Mouse (Mus musculus) cortical plate, adult 2 months (tissue): ENCODE results near the gene Prss22. TPM values are rescaled to one million over a fixed set of nuclear protein-coding genes. Genes with fewer than 3 reads are reported as not detected.

Experiments
- H3K27ac ChIP-seq: fragments of 200-500 bp; 2 replicates; pipeline ENCODE4 v1.5.1; 2012; ENCODE audit warnings: low read length, control low read depth, inconsistent platforms; ENCODE audit not compliant: insufficient read depth
- H3K4me1 ChIP-seq: fragments of 200-500 bp; 2 replicates; pipeline ENCODE4 v1.6.1; 2011; ENCODE audit warnings: low read length; ENCODE audit not compliant: control insufficient read depth, insufficient read depth
- H3K4me3 ChIP-seq: fragments of 200-500 bp; 2 replicates; pipeline ENCODE4 v1.5.1; 2011; ENCODE audit warnings: mild to moderate bottlenecking, low read length, control low read depth; ENCODE audit not compliant: insufficient read depth
- CTCF ChIP-seq: fragments of 200-500 bp; IDR thresholded peaks from 2 replicates; pipeline ENCODE4 v1.5.1; 2011; ENCODE audit warnings: mild to moderate bottlenecking, control low read depth, low read length; ENCODE audit not compliant: insufficient read depth; ENCODE audit errors: extremely low read depth
- POLR2A ChIP-seq: fragments of 200-500 bp; IDR thresholded peaks from 2 replicates; pipeline ENCODE4 v1.6.1; 2011; ENCODE audit warnings: mild to moderate bottlenecking, low read length, control low read depth; ENCODE audit not compliant: insufficient read depth; ENCODE audit errors: extremely low read depth
- polyA plus RNA-seq: library from polyadenylated mRNA; depleted of rRNA; stranded (reverse); fragments of >200 nt; gene quantifications from 2 replicates; pipeline ENCODE4 v1.2.3, GENCODE M21; 2012

Prss22 gene
- polyA plus RNA-seq, 1 experiment, result 1.7 TPM

DNA sequence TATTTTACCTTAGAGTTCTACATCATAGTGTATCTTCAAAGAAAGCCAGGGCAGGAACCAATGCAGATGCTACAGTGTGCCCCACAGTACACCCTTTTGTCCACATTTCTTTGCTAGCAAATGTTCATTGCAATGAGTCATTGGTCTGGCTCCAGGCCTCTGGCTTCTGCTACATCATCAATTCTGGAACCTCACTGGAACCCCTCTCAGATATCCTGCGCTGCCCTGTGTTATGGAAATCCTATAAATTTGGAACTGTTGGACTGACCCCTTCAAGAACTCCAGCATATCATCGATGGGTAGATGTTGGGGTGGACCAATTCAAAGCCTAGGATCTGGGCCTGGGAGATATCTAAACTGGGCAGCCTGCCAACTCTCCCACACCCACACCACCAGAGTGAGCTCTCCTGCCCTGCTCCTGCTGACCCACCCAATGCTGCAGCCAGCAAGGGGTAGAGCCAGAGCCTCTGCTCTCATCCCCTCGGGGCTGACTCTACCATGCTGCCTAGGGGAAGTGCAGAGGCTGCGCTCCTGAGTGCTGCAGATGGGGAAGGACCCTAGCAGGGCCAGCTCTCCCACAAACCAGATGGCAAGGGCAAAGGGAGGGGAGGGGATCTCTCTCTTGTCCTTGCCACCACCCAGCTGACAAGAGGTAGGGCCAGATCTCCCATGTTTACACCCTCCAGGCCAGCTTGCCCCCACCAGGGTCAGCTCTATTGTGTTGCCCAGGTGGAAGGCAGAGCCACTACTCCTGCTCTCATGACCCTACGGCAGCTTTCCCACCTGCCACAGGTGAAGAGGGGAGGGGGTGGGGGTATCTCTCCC, 23.7 kb upstream of the Prss22 start:
- TF ChIP-seq POLR2A (no peak), CTCF (no peak)
- Histone ChIP-seq H3K4me1 (0 out of 2 replicates have a peak, but pooled peaks cover 2% of the 10 kb centered on the region), H3K27ac (no peak overlapping the region), H3K4me3 (no peak overlapping the region)

DNA sequence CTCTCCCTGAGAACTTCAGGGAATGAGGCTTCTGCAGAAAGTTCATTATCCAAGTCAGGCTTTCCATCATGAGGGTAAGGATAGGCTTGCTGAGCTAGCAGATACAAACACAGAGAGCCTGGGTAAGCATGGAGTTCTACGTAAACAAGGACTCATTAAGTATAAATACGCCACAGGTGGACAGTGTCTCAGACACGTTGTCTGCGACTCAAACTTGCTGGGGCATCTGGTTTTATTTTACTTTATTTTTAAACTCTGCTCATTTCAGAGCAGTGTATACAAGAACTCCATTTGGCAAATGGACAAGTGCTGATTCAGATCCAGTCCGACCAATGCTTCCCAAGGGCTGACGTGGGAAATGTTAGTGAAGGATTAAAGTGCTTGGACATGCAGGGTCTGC, 22.8 kb upstream of the Prss22 start:
- TF ChIP-seq POLR2A, result no peak
- no peak for TF ChIP-seq CTCF
- 0 out of 2 replicates have a peak, but pooled peaks cover 2% of the 10 kb centered on the region for H3K4me1 ChIP-seq
- no peak overlapping the region for H3K4me3 ChIP-seq
- H3K27ac ChIP-seq, result no peak overlapping the region

DNA sequence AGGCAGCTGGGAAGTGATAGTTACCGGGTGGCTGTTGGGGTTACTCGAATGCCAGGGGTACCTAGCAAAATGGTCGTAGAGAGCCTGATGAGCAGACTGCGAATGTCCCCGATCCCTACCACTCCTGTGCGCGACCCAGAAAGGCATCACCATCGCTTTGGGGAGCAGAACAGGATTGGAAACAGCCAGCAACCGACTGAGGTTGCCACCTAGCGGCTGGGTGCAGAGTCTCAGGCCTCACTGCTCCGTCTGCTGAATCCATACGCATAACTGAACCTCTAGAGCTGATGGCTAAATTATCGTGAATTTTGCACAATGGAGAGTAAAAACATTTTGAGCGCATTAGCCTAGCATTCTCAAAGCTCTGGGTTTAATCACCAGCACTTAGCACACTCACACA, 17.8 kb upstream of the Prss22 start:
- H3K27ac ChIP-seq, result no peak overlapping the region
- no peaks in the 10 kb centered on the region for H3K4me1 ChIP-seq
- H3K4me3 ChIP-seq, result no peak overlapping the region
- TF ChIP-seq POLR2A, result no peak
- peak; percentile 54 for TF ChIP-seq CTCF

DNA sequence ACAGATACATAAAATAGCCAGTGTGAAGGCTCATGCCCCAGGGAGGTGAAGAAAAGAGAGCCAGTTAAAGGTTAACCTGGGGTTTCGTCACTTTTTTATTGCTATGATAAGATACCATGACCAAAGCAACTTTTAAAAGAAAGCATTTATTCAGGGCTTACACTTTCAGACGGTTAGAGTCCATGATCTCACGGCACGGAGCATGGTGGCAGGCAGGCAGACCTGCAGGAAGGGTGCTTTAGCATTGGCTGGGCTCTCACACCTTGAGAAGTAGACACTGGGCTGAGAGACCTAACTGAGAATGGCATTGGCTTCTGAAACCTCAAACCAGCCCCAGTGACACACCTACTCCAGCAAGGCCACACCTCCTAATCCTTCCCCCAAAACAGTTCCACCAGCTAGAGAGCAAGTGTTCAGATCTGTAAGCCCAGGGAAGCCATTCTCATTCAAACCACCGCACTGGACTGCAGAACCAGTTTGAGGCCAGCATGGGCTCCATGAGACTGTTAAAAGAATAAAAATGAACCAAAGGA, 16.6 kb upstream of the Prss22 start:
- no peak overlapping the region for H3K27ac ChIP-seq
- H3K4me1 ChIP-seq, result no peaks in the 10 kb centered on the region
- TF ChIP-seq POLR2A (no peak), CTCF (no peak)
- no peak overlapping the region for H3K4me3 ChIP-seq

DNA sequence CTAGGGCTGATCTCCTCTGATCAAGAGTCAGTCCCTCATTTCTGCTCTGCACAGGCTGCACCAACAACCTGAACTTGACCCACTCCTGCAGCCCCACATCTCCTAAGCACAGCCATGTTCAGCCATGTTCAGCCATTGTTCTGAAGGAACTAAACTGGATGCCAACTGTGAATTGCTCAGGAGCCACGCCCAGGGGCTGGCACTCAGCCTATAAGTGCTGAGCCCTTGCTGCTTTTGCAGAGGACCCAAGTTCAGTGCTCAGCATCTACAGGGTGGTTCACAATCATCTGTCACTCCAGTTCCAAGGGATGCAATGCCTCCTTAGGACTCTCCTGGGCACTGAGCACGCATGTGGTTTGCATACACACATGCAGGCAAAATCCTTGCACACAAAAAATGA, 15.0 kb upstream of the Prss22 start:
- Histone ChIP-seq H3K4me1 (no peaks in the 10 kb centered on the region), H3K27ac (no peak overlapping the region), H3K4me3 (no peak overlapping the region)
- TF ChIP-seq POLR2A (no peak), CTCF (no peak)

DNA sequence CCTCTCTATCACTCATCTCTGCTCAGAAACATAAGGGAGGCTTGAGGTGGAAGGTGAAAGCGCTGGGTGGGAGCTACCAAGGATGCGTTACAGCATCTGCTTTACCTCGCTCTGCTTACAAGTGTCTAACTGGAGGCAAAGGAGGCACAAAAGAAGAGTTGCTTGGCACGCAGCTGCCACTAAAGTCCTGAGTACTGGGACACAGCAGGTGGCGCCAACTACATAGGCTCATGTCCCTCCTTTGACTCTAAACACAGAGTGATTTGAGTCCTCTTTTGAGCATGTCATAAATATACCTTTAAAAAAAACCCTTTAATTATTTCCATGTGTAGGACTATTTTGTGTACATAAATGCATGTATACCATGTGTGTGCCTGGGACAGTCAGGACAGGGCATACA, 11.7 kb upstream of the Prss22 start:
- TF ChIP-seq CTCF, result 0 out of 2 replicates have a peak, but pooled peaks have one; percentile 9
- TF ChIP-seq POLR2A, result no peak
- no peaks in the 10 kb centered on the region for H3K4me1 ChIP-seq
- no peak overlapping the region for H3K4me3 ChIP-seq
- no peak overlapping the region for H3K27ac ChIP-seq

DNA sequence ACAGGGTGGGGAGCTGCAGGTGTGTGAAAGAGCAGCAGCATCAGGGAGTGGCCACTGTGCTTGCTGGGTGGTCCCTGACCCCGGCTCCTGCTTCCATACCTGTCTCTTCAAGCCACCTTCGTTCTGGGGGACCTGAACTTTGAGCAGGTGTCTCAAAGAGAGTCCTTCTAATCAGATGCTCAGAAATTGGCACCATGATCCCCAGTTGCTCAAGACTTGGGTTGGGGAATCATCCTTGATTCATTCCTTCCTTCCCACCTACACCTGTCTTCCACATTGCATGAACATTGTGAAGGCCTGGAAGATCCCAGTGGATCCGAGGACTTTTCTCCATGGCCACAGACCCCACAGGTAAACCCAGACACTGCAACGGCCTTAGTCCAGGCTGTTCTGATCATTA, 10.2 kb upstream of the Prss22 start:
- no peak for TF ChIP-seq CTCF
- TF ChIP-seq POLR2A, result no peak
- Histone ChIP-seq H3K27ac (no peak overlapping the region), H3K4me3 (no peak overlapping the region), H3K4me1 (no peaks in the 10 kb centered on the region)

DNA sequence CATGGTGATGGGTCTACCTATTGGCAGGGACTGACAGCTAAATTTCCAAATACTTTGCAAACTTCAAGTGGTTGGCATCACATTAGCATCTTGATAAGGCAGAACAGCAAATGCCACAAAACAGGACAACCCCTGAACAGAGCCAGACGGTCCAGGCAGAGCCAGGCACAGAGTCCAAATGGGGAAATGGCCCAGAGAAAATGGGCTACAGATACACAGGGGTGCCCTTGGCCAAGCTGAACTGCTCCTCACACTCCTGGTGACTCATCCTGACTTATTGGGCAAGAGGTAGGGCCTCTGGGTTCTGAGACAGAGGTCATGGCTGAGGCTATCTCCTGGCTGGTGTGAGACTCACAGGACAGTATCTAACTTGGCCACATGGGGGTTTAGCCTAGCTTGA, 9.5 kb upstream of the Prss22 start:
- TF ChIP-seq CTCF, result no peak
- TF ChIP-seq POLR2A, result no peak
- Histone ChIP-seq H3K4me1 (no peaks in the 10 kb centered on the region), H3K27ac (no peak overlapping the region), H3K4me3 (no peak overlapping the region)

DNA sequence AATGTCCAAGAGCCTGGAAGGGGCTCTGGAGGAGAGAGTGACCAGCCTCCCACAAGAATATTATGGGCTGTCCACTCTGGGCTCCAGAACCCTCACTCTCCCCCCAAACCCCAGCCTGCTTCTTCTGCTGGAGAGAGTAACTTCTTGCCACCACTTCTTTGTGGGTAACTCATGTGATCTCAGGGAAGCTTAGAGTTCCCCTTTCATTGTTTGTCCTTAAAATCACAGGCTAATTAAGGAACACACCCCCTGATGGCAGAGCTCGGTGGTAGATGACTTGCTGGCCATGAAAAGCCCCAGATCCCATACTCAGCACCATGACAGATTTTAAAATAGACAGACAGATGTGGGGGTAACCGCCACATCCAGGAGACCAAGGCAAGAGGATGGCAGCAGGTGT, 9.0 kb upstream of the Prss22 start:
- no peak overlapping the region for H3K4me3 ChIP-seq
- TF ChIP-seq POLR2A (no peak), CTCF (no peak)
- no peaks in the 10 kb centered on the region for H3K4me1 ChIP-seq
- no peak overlapping the region for H3K27ac ChIP-seq

DNA sequence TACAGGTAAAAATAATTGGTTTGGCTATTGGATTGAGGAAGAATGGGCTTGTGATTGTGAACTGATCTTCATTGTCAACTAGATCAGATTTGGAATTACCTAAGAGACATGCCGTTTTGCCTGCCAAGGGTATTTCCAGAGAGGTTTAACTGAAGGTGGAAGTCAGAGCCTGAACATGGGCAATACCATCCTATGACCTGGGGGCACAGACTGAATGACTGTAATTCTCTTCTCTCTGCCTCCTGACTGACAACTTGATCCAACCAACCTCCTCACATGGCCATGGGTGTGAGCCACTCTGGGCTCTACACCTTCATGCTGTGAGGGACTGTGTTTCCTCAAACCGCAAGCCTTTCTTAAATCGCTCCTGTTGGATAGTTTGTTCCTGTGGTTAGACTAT, 7.1 kb upstream of the Prss22 start:
- H3K4me1 ChIP-seq, result peaks cover 1% of the 10 kb centered on the region; the same call in 1 of the 2 replicates
- no peak overlapping the region for H3K4me3 ChIP-seq
- no peak overlapping the region for H3K27ac ChIP-seq
- TF ChIP-seq POLR2A (no peak), CTCF (no peak)
